Mouse (Mus musculus) cortical plate, adult 2 months (tissue): ENCODE results near the gene Vinac1.
"Not testable (repeated sequence)": the region's sequence is repeated elsewhere in the genome, so short reads cannot be mapped to it uniquely, and the experiment has no call there.

Experiments
- CTCF ChIP-seq: fragments of 200-500 bp; IDR thresholded peaks from 2 replicates; pipeline ENCODE4 v1.5.1; 2011; ENCODE audit warnings: mild to moderate bottlenecking, control low read depth, low read length; ENCODE audit not compliant: insufficient read depth; ENCODE audit errors: extremely low read depth
- POLR2A ChIP-seq: fragments of 200-500 bp; IDR thresholded peaks from 2 replicates; pipeline ENCODE4 v1.6.1; 2011; ENCODE audit warnings: mild to moderate bottlenecking, low read length, control low read depth; ENCODE audit not compliant: insufficient read depth; ENCODE audit errors: extremely low read depth

DNA sequence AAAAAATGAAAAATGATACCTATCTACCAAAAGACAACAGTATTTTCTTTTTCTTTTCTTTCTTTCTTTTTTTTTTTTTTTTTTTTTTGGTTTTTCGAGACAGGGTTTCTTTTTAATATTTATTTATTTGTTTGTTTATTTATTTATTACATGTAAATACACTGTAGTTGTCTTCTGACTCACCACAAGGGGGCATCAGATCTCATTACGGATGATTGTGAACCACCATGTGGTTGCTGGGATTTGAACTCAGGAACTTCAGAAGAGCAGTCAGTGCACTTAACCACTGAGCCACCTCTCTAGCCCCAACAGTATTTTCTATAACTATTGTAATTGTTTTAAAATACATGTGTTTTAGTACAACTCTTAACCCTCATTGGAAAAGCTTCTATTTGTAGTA, 39.1 kb downstream of the Vinac1 start:
- TF ChIP-seq CTCF, POLR2A: not testable (repeated sequence)
